Mouse (Mus musculus) thymus, adult 2 months (tissue): ENCODE measurements around the gene Unc13d.

Experiments
- CTCF ChIP-seq: fragments of 200-500 bp; IDR thresholded peaks from 2 replicates; pipeline ENCODE4 v1.5.1; 2012; ENCODE audit warnings: mild to moderate bottlenecking, control low read depth, low read length, moderate library complexity, borderline replicate concordance; ENCODE audit not compliant: control insufficient read depth, poor library complexity, insufficient read depth; ENCODE audit errors: extremely low read depth
- POLR2A ChIP-seq: fragments of 200-500 bp; IDR thresholded peaks from 2 replicates; pipeline ENCODE4 v1.6.1; 2012; ENCODE audit warnings: mild to moderate bottlenecking, low read length, control low read depth, moderate library complexity; ENCODE audit not compliant: control insufficient read depth, poor library complexity, insufficient read depth; ENCODE audit errors: extremely low read depth

DNA sequence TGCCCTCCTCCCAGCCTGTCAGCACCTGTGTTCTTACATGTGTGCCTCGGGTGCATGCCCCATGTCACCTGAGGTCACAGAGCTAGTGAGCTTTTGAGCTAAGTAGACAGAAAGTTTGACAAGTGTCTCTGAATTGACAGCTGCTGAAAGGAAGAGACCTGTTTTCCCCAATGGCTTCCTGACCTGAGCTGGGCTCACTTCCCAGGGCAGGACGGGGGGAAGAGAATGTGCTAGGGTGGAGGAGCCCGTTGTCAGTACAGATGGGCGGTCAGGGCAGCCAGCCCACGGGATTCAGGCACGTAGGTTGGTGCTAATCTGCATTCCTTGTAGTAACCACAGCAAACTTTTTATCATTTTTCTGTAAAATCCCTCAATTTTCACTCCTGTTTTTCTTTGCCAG lies 37.2 kb downstream of the Unc13d start:
- no peak for TF ChIP-seq CTCF
- no peak for TF ChIP-seq POLR2A
